Mouse (Mus musculus) megakaryocyte, embryonic 14.5 days (primary cell): Measurements from ENCODE around the gene Lrrc29.
A peak's percentile ranks its signal among the peaks of the same experiment; 100 is the strongest.

Experiments
- FLI1 ChIP-seq: IDR thresholded peaks from 2 replicates; pipeline ENCODE4 v1.6.1; 2012; ENCODE audit warnings: low read length, inconsistent platforms, mixed read lengths
- GATA1 ChIP-seq: IDR thresholded peaks from 3 replicates; pipeline ENCODE4 v1.6.1; 2012; ENCODE audit warnings: mixed read lengths, low read length, inconsistent platforms, borderline replicate concordance

DNA sequence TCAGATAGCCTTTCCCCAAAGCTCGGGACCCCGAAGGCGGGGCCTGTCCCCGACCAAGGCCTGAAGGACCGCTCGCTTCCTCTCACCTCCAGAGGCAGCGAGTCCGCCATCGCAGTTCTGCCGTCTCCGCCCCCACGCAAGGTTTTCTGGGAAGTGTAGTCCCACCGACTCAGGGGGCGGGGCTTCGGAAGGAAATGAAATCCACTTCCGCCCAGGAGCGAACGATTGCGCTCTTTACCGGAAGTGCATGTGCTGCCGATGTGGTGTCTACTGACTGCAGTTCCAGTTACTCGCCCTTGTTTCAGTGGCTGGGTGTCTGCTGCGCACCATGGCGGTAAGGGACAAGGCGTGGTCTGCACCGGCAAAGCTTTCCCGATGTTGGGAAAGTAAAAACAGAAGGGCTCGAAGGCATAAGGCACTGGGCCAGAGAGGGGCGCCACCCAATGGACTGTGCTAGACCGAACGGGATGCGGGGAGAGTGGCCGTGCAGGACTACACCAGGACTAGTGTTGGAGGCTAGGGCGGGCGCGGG is at the start of gene Lrrc29, which contains the start of gene Tmem208:
- TF ChIP-seq GATA1 = no peak
- peak; percentile 93 for TF ChIP-seq FLI1
